Mouse (Mus musculus) lung, postnatal 0 days (tissue): ENCODE measurements at regions not wholly inside any gene's neighbourhood (a gene's known extent, or its start where the extent isn't known, plus 50 kb on each side); places are given as distances from the start of the nearest gene placed in this dataset.

Experiments used
- ATAC-seq: fragments of 200-750 bp; cut with Nextera tagmentation; 2 replicates; pipeline ENCODE4 v1.8.0; 2017; ENCODE audit warnings: moderate library complexity
- DNase-seq: peaks from one replicate; pipeline ENCODE4 v3.0.0-alpha.2; 2016; ENCODE audit warnings: low spot score
- H3K27ac ChIP-seq: fragments of 300-500 bp; sonication (generic); 2 replicates; pipeline ENCODE4 v1.5.1; 2014; ENCODE audit warnings: antibody characterized with exemption, mild to moderate bottlenecking, low read length, mixed read lengths
- H3K27me3 ChIP-seq: fragments of 300-500 bp; sonication (generic); replicated peaks from 2 replicates; pipeline ENCODE4 v1.6.1; 2014; ENCODE audit warnings: low read length, mixed read lengths; ENCODE audit not compliant: insufficient read depth
- H3K36me3 ChIP-seq: fragments of 300-500 bp; sonication (generic); 2 replicates; pipeline ENCODE4 v1.6.1; 2014; ENCODE audit warnings: low read length, mixed read lengths; ENCODE audit not compliant: insufficient read depth
- H3K4me1 ChIP-seq: fragments of 300-500 bp; sonication (generic); 2 replicates; pipeline ENCODE4 v1.6.1; 2014; ENCODE audit warnings: antibody characterized with exemption, low read depth, low read length, mixed read lengths; ENCODE audit not compliant: insufficient read depth
- H3K4me2 ChIP-seq: fragments of 300-500 bp; sonication (generic); replicated peaks from 2 replicates; pipeline ENCODE4 v1.6.1; 2014; ENCODE audit warnings: low read depth, mild to moderate bottlenecking, low read length, moderate library complexity, mixed read lengths
- H3K4me3 ChIP-seq: fragments of 300-500 bp; sonication (generic); 2 replicates; pipeline ENCODE4 v1.5.1; 2014; ENCODE audit warnings: low read depth, low read length
- H3K9ac ChIP-seq: fragments of 300-500 bp; sonication (generic); replicated peaks from 2 replicates; pipeline ENCODE4 v1.6.1; 2014; ENCODE audit warnings: low read depth, mild to moderate bottlenecking
- H3K9me3 ChIP-seq: fragments of 300-500 bp; sonication (generic); 2 replicates; pipeline ENCODE4 v1.6.1; 2016; ENCODE audit warnings: low read length, mixed read lengths
- CTCF ChIP-seq: IDR thresholded peaks from 2 replicates; pipeline ENCODE4 v1.5.1; 2016; ENCODE audit warnings: antibody characterized with exemption, mild to moderate bottlenecking
- EP300 ChIP-seq: IDR thresholded peaks from 2 replicates; pipeline ENCODE4 v1.6.1; 2016; ENCODE audit warnings: antibody characterized with exemption, mild to moderate bottlenecking, control low read depth
- WGBS: fragments of 180-500 bp; shearing (Covaris S2); extraction: QIAGEN DNeasy Blood & Tissue Kit; methylation state at CpG from one replicate; pipeline ENCODE4 v1.1.7; 2014; 5-methylcytosine and 5-hydroxymethylcytosine counted together

- Histone ChIP-seq H3K9ac (no peak overlapping the region), H3K27ac (no peak overlapping the region), H3K4me1 (no peaks in the 10 kb centered on the region), H3K4me3 (no peak overlapping the region), H3K27me3 (no peaks in the 10 kb centered on the region), H3K9me3 (no peaks in the 10 kb centered on the region), H3K4me2 (no peak overlapping the region), H3K36me3 (no peaks in the 10 kb centered on the region)
- TF ChIP-seq CTCF: no peak
- TF ChIP-seq EP300: no peak
- ATAC-seq (no peak), DNase-seq (no peak)
Measured at GRCm38 (mm10) chr14:15970321-15970720, 278.8 kb upstream of the Ngly1 start.

DNA sequence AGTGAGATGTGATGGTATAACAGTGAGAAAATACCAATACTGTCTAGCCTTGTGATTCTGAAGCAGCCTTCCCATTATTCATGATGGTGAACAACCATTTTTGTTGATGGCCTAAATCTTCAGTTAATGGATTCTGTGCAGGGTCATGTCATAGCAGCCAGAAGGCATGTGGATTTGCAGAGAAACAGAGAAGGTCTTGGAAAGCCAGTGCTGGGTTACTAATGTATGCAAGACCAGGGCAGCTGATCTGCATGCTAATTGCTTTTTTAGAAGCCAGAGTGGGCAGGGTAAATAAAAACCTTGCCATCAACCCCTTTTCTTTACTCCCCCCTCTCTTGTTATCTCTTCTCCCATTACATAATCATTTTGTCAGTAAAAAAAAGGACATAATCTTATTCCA lies 278.3 kb upstream of the Ngly1 start:
- Histone ChIP-seq H3K27me3 (no peaks in the 10 kb centered on the region), H3K27ac (no peak overlapping the region), H3K4me2 (no peak overlapping the region), H3K4me1 (no peaks in the 10 kb centered on the region), H3K4me3 (no peak overlapping the region), H3K36me3 (no peaks in the 10 kb centered on the region), H3K9ac (no peak overlapping the region), H3K9me3 (no peaks in the 10 kb centered on the region)
- no peak for TF ChIP-seq EP300
- TF ChIP-seq CTCF: no peak
- ATAC-seq (no peak), DNase-seq (no peak)

GRCm38 (mm10) chr14:15971306-15971705 lies 277.8 kb upstream of the Ngly1 start:
- H3K4me2 ChIP-seq: no peak overlapping the region

GRCm38 (mm10) chr14:15977366-15977765 lies 271.7 kb upstream of the Ngly1 start:
- no peak for TF ChIP-seq CTCF
- no peak for TF ChIP-seq EP300

More at GRCm38 (mm10) chr14:15971306-15971705, 277.8 kb upstream of the Ngly1 start:
- no peaks in the 10 kb centered on the region for H3K4me1 ChIP-seq
- DNase-seq (no peak), ATAC-seq (no peak)
- no peak overlapping the region for H3K27ac ChIP-seq
- TF ChIP-seq EP300 (no peak), CTCF (no peak)
- H3K36me3 ChIP-seq: no peaks in the 10 kb centered on the region
- no peaks in the 10 kb centered on the region for H3K27me3 ChIP-seq
- no peak overlapping the region for H3K9ac ChIP-seq
- no peak overlapping the region for H3K4me3 ChIP-seq
- H3K9me3 ChIP-seq: no peaks in the 10 kb centered on the region

GRCm38 (mm10) chr14:15978329-15978728 lies 270.8 kb upstream of the Ngly1 start:
- H3K27me3 ChIP-seq: no peaks in the 10 kb centered on the region
- H3K4me1 ChIP-seq: no peaks in the 10 kb centered on the region
- H3K9ac ChIP-seq: no peak overlapping the region
- TF ChIP-seq CTCF: no peak
- H3K4me2 ChIP-seq: no peak overlapping the region
- DNase-seq (no peak), ATAC-seq (no peak)
- H3K9me3 ChIP-seq: no peaks in the 10 kb centered on the region
- H3K36me3 ChIP-seq: no peaks in the 10 kb centered on the region
- H3K27ac ChIP-seq: no peak overlapping the region
- no peak overlapping the region for H3K4me3 ChIP-seq
- WGBS: 26% methylated on average over 1 of the region's 1 CpGs

More at GRCm38 (mm10) chr14:15977366-15977765, 271.7 kb upstream of the Ngly1 start:
- no peaks in the 10 kb centered on the region for H3K9me3 ChIP-seq
- ATAC-seq (no peak), DNase-seq (no peak)
- 95% methylated on average over 1 of the region's 1 CpGs for WGBS
- no peak overlapping the region for H3K4me3 ChIP-seq
- H3K36me3 ChIP-seq: no peaks in the 10 kb centered on the region
- no peak overlapping the region for H3K9ac ChIP-seq
- no peak overlapping the region for H3K27ac ChIP-seq
- no peaks in the 10 kb centered on the region for H3K27me3 ChIP-seq
- H3K4me2 ChIP-seq: no peak overlapping the region
- H3K4me1 ChIP-seq: no peaks in the 10 kb centered on the region

DNA sequence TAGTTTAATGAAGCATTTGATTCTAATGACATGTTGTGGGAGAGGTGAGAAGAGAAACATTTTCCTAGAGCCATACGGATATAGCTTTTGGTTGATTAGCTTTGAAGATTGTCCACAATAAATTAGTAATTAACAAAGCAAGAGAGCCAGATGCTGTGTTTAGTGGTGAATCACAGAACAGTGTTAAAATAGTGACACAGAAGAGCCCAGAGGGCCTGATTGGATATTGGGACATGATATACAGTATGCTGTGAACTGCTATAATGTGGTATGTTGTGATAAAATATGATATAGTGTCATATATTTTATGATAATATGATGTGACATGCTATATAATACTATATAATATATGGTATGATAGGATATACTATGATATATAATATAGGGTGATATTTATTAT lies 243.7 kb upstream of the Ngly1 start:
- H3K4me2 ChIP-seq: no peak overlapping the region
- TF ChIP-seq CTCF: no peak
- TF ChIP-seq EP300: no peak
- DNase-seq: no peak
- H3K36me3 ChIP-seq: no peaks in the 10 kb centered on the region
- no peaks in the 10 kb centered on the region for H3K4me1 ChIP-seq
- H3K9me3 ChIP-seq: no peaks in the 10 kb centered on the region
- H3K27me3 ChIP-seq: no peaks in the 10 kb centered on the region
- no peak overlapping the region for H3K27ac ChIP-seq
- no peak overlapping the region for H3K9ac ChIP-seq
- WGBS: 84% methylated on average over 1 of the region's 1 CpGs
- H3K4me3 ChIP-seq: no peak overlapping the region
- ATAC-seq: no peak

- no peak overlapping the region for H3K4me3 ChIP-seq
- no peaks in the 10 kb centered on the region for H3K27me3 ChIP-seq
- ATAC-seq (no peak), DNase-seq (no peak)
- H3K4me2 ChIP-seq: no peak overlapping the region
- no peak overlapping the region for H3K9ac ChIP-seq
- TF ChIP-seq CTCF: no peak
- no peak for TF ChIP-seq EP300
- H3K4me1 ChIP-seq: no peaks in the 10 kb centered on the region
- H3K9me3 ChIP-seq: no peaks in the 10 kb centered on the region
- WGBS: 89% methylated on average over 2 of the region's 2 CpGs
- no peaks in the 10 kb centered on the region for H3K36me3 ChIP-seq
- no peak overlapping the region for H3K27ac ChIP-seq
Measured at GRCm38 (mm10) chr14:16006968-16007367, 242.1 kb upstream of the Ngly1 start.
